Mouse (Mus musculus) cortical plate, adult 2 months (tissue): ENCODE data around the gene Gm906.

Experiments
- CTCF ChIP-seq: fragments of 200-500 bp; IDR thresholded peaks from 2 replicates; pipeline ENCODE4 v1.5.1; 2011; ENCODE audit warnings: mild to moderate bottlenecking, control low read depth, low read length; ENCODE audit not compliant: insufficient read depth; ENCODE audit errors: extremely low read depth
- POLR2A ChIP-seq: fragments of 200-500 bp; IDR thresholded peaks from 2 replicates; pipeline ENCODE4 v1.6.1; 2011; ENCODE audit warnings: mild to moderate bottlenecking, low read length, control low read depth; ENCODE audit not compliant: insufficient read depth; ENCODE audit errors: extremely low read depth

- TF ChIP-seq POLR2A (no peak), CTCF (no peak)
Observed at GRCm38 (mm10) chr13:50207966-50208365, 42.1 kb downstream of the Gm906 start.
